Mouse (Mus musculus): ENCODE results near the gene Dgkd.
A peak's percentile ranks its signal among the peaks of the same experiment; 100 is the strongest.

Dgkd gene

DNA sequence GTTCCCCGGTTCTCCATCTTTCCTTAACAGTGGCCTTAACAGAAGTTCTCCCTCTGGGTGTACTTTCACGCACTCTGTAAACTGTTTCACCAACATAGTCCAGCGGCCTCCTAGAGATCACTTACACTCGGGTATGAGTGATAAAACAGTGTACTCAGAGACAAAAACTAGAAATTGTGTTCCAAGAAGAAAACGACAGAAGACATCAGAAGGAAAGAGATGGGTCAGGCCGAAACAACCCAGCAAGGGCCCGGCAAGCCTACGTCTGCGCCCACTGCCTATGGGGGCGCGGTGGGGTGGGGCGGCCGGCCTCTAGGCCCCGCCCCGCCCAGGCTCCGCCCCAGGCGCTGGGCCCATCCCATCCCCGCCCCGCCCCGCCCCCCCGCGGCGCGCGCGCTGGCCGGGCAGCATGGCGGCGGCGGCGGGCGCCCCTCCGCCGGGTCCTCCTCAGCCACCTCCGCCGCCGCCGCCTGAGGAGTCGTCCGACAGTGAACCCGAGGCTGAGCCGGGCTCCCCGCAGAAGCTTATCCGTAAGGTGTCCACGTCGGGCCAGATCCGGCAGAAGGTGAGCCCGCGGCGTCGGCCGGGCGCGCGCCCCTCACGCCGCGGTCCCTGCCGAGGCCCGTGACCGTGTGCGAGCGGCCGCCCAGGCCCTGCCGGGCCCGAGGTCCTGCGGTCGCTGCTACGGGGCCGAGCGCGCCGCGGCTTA is at the start of gene Dgkd:
Gene Dgkd (plus strand): TSS at position 396 of the 709 bp plus-strand sequence.
- DNase-seq (ENCODE audit: low spot score in 2 of 2), result peak; percentile 55 to 71

DNA sequence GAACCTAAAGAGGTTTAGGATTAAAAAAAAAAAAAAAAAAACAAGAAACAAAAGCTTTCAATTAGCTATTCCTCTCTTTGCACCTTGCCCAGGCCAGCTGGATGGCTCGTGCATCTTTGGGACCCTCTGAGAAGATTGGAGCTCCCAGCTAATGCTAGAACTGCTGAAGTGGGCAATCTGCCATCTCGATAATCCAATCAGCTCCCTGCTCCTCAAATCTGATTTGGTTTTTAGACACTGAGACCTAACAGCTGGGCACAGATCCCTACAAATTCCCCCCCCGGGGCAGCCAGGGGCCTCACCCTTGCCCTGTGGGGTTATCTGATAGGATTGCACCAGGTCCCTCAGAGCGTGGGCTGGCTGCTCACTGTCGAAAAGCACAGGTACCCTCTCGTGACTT is 49.5 kb upstream of the Dgkd start, which contains the start of gene Sag:
Gene Sag (plus strand): TSS at position 105 of the 400 bp plus-strand sequence.
- no peak for DNase-seq (ENCODE audit: low spot score in 2 of 2)

DNA sequence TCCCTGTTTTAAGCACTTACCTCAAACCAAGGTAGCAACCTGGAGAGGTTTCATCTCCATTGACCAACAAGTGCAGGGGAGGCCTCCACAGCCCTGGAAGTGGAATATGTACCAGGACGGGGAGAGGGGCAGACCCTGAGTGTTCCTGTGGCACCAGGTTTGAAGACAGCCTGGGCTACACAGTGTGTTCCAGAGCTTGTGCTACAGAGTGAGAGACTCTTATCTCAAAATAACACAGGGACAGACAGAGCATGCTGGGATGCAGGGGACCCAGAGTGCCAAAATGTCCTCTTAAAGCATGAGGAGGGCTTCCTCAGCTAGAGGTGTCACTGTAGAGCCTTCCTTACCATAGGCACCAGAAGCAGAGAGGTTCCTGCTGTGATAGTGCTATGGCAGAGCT is 45.3 kb upstream of the Dgkd start:
- DNase-seq (ENCODE audit: low spot score in 2 of 2), result no peak

DNA sequence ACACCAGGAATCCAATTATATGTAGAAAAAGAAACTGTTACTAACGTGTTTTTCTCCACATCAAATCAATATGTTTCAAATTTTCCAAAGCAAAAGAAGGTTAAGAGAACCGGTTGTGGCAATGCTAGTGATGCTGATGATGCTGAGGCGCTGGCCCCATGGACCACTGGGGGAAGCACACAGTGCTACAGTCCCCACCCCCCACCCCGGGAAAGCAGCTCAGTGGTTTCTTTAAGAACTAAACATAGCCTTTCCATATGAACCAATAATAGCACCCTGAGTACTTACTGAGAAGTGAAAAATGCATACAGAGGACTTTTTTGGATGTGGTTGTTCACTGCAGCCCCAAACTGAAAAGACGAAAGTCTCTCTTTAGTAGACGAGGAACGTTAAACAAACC is 41.7 kb upstream of the Dgkd start:
- DNase-seq (ENCODE audit: low spot score in 2 of 2), result no peak

DNA sequence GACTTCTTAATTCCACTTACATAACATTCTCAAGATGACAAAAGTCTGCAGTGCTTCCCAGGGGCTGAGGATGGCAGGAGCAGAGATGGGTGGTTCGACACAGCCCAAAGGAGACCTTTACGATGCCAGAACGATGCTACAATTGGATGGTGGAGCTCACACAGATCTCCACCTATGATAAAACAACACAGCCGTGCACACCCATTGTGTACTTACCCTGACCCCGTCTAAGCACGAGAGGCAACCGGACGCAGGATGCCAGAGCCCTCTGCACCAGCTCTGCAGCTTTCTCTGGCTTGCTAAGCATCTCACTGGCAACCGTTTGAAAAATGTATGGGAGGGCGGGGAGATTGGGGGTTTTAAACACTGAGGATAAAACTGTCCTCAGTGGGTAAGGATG is 41.0 kb upstream of the Dgkd start:
- no peak for DNase-seq (ENCODE audit: low spot score in 2 of 2)

DNA sequence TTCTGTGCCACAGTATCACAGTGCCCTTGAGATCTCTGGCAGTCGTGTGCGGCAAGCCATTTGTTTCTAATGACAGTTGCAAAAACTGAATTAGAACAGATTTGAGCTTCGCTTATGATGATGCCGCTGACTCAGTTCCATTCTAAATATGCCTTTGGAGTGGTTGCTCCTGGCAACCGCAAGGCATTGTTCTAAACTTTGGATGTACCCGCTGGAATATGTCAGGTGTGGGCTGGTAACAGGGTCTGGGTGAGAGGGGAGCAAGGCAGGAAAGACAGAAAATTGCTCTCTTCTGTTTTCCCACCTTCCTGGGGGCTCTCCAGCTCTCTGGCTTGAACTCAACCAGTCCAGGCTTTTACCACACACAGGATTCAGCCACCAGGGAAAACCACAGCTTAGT is 39.9 kb upstream of the Dgkd start:
- no peak for DNase-seq (ENCODE audit: low spot score in 2 of 2)

DNA sequence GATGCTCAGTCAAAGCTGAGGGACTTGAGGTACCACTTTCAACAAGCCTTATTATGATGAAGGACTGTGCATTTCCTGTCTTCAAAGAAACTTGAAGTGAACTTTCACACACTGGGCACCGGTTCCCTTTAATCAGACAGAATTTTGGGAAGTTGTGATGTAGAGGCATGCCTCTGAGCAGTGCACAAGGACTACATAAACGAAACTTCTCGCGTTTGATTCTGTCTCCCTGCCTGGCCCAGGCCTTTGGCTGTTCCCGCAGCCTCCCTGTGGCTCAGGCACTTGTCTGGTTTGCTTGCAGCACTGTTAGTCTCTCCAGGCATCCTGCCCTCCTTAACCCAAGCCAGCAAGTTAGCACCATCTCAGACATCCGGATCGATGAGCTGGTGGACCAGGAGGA is 39.4 kb upstream of the Dgkd start:
- peak in 1 of 2 experiments; percentile 5 for DNase-seq (ENCODE audit: low spot score in 2 of 2)

DNA sequence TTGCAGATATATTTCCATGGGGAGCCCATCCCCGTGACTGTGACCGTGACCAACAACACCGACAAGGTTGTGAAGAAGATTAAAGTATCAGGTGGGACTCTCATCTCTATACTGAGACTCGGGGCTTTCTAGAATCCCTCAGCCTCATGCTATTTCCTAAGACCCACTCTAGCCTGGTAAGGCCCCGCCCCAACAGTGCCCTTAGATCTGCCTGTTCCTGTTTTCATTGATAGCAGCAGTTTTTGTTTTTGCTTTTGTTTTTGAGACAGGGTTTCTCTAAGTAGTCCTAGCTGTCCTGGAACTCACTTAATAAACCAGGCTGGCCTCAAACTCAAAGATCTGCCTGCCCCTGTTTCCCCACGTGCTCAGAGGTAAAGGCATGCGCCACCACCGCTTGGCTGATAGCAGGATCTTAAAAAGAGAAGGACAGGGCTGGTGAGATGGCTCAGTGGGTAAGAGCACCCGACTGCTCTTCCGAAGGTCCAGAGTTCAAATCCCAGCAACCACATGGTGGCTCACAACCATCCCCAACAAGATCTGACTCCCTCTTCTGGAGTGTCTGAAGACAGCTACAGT is 28.6 kb upstream of the Dgkd start:
- DNase-seq (ENCODE audit: low spot score in 2 of 2), result no peak

DNA sequence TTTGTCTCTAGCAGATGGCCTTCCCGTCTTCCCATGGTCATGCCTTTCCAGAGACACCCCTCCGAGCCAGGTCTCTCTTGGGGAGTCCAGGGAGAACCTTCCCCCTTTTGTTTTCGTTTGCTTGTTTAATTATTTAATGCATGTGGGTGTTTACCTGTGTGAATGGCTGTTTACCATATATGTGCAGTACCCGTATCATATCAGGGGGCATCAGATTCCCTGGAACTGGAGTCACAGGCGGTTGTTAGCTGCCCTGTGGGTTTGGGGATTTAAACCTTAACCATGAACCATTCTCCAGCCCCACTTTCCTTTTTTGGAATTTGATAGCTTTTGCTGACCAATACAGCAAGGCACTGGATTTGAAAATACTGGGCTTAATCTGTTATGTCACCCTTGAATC is 27.8 kb upstream of the Dgkd start:
- DNase-seq (ENCODE audit: low spot score in 2 of 2), result no peak

DNA sequence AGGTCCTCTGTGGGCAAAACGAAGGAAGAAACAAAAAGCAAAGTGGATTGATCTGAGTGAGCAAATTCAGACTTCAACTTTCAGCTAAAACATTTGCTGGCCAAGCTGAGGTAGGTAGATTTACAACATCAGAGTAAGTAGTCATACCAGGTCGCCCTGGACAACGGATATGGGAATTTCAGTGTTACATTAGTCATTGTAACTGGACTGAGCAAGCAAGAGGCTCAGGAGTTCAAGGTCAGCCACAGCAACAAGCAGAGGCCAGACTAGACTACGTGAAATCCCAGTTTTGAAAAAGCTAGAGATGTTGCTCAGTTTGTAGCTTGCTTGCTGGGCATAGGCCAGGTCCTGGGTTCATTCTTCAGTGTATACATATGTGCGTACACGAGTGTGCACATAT is 27.1 kb upstream of the Dgkd start:
- no peak for DNase-seq (ENCODE audit: low spot score in 2 of 2)

DNA sequence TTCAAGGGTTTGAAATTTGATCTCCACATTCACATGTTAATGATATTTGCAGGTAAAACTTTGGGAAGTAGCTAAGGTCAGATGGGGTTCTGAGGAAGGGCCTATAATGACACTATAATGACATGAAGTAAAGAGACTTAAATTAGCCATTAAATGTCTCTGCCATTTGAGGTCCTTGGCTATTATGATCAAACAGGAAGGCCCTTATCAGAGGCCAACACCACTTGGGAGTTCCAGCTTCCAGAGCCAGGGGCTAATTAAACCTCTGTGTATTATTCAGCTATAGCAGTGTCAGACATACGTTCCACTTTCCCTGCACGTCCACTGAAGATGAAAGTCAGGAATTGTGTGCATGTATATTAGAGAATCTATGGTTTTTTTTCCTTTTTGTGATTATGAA is 26.6 kb upstream of the Dgkd start:
- DNase-seq (ENCODE audit: low spot score in 2 of 2), result no peak

DNA sequence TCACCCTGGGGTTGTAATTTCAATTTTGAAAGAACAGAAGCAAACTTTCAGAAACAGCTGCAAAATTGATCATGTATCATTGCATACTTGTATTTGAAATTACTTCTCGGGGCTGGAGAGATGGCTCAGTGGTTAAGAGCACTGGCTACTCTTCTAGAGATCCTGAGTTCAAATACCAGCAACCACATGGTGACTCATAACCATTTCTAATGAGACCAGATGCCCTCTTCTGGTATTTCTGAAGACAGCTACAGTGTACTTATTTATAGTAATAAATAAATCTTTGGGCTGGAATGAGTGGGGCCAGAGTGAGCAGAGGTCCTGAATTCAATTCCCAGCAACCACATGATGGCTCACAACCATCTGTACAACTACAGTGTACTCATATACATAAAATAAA is 25.6 kb upstream of the Dgkd start:
- DNase-seq (ENCODE audit: low spot score in 2 of 2), result peak in 1 of 2 experiments; percentile 18

DNA sequence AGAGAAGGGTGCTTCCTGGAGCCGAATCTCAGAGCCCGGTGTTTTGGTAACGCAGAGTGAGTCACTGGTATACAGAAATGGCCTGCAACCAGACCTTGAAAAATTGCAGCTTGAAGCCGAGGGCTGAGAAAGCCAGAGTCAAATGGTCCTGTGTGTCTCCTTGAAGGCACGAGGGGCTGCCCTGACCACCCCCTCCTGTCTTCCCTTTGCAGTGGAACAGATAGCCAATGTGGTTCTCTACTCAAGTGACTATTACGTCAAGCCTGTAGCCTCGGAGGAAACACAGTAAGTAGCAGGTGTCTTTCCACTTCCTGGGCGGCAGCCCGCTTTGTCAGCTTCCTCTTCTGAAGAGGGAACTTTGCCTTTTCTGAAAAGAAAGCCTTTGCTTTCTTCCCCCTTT is 24.9 kb upstream of the Dgkd start:
- peak; percentile 88 to 91 for DNase-seq (ENCODE audit: low spot score in 2 of 2)

DNA sequence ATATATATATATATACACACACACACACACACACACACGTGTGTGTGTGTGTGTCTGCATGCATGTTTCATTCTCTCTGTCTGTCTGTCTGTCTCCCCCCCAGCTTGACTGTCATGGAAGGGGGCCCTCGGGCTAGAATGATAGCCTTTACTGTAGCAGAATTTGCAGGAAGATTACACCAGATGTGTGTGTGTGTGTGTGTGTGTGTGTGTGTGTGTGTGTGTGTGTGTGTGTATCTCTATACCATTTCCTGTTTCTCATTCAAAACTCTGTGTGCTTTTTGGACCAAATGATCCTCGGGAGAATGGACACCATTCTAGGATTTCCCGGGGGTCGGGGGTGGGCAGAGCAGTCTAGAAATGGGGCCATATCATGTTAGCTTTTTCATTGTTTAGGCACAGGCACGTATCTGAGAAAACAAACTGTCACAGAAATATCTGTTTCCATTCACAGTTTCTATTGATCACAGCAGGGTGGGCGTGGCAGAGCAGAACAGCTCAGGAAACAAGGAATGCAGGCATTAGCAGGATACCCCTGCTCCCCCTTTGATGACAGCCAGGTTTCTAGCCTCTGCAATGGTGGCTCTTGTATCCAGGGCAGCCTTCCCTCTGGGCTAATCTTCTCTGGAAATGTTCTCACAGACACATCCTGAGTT is 24.0 kb upstream of the Dgkd start:
- no peak for DNase-seq (ENCODE audit: low spot score in 2 of 2)

DNA sequence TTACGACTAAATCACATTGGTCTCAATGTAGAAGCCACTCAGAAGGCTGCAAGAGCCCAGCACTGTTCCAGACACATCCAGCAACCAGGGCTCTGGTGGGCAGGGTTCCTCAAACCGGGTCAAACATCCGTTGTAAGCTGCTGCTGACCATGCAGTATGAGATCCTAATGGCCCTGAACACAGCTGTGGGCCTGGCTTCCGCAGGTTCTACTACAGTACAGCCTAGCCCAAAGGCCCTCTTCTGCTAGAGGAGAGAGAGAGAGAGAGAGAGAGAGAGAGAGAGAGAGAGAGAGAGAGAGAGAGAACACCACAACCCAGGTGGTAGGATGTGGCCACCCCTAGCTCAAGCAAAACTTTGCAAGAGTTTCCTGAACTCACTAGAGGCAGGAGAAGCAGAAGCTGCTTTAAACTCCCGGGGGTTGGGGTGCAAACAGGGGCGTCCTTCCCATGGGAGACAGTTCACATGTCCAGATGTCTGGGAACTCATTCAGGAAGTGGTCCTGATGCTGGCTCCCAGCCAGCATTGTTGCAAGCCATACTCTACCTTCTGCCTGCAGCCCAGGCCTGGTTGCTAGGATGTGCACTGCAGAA is 23.4 kb upstream of the Dgkd start:
- DNase-seq (ENCODE audit: low spot score in 2 of 2), result peak; percentile 45 to 50

DNA sequence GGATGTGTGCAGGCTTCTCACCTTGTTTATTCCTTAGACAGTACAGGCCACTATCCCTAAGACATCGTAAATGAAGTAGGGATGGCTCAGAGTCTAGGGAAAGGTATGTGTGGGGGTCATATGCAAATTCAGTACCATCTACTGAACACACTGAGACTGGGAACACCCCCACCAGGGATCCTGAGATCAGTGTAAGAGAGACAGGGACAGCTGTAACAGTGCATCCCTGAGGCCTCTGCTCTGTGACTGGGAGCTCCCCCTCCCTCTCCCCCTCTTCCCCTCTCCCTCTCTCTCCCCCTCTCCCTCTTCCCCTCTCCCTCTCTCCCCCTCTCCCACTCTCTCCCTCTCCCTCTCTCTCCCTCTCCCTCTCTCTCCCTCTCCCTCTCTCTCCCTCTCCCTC is 16.6 kb upstream of the Dgkd start:
- DNase-seq (ENCODE audit: low spot score in 2 of 2), result no peak

DNA sequence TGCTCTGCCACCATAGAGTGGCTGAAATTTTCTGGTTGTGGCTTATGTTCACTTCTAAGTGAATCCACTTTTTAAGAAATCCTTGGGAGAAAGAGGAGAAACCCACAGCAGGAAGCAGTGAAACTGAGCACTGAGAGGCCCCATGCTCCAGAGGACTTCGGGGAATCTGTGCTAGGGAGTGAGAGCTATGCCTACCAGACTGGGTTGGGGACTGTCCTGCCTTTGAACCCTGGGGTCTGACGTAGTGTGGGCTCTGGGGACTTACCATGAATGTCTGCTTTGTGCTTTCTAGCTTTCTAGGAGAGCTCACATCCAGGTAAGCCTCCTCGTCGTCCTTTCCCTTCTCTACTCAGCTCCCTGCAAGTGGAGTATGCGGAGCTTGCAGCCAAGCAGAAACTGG is 16.1 kb upstream of the Dgkd start:
- DNase-seq (ENCODE audit: low spot score in 2 of 2), result no peak

DNA sequence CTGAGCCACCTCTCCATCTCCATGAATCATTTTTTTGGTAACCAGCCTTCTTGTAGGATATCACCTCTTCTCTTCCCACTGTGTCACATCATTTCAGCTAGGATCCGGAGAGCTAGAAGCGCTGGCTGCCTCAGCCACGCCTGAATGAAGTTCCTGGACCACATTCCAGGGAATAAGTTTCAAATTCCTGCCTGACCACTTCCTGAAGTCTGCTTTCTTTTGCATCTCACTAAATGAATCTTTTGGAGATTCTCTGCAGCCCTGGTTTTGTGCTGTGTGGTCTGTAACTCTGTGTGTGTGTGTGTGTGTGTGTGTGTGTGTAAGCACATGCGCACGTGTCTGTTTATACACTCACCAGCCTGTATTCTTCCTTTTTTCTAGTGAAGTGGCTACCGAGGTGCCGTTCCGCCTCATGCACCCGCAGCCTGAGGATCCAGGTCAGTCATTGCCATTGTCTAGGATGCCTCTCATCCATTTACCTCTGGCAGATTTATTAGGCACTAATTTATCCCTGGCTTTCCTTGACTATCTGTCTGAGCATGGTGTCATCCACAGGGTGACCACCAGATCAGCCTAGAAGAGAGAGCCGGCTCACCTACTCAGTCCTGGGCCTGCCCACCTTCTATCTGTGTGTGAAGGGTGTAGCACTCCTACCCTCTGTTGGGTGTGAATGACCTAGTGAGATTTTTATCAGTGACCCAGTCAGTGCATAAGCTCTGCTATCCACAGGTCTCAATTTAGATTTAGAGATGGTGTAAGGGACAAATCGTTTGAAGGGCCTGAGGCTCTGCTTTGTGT is 12.5 kb upstream of the Dgkd start:
- DNase-seq (ENCODE audit: low spot score in 2 of 2), result peak; percentile 43 to 63

DNA sequence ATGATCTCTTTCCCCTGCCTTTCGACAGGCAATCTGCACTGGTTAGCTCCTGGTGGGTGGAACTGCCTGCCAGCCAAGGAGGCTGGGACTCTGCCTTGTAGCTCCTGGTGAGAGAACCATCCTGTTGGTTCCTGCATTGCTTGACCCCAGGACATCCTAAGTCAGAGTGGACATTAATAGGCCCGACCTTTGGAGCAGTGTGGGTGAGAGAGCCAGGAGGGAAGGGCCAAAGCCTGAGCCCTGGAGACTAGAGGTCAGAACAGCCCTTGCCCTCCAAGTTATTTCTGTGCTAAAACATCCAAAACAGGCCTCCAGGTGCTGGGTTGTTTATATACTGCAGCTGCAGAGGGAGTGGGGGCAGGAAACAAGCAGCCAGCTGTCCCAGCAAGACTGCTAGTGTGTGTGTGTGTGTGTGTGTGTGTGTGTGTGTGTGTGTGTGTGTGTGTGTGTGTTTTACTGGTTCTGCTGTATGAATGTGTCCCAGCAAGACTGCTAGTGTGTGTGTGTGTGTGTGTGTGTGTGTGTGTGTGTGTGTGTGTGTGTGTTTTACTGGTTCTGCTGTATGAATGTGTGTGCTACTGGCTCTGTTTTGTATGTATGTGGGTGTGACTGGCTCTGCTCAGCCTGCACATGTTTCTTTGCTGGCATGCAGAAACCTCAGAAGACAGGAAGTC is 6.1 kb upstream of the Dgkd start:
- peak; percentile 62 to 79 for DNase-seq (ENCODE audit: low spot score in 2 of 2)

DNA sequence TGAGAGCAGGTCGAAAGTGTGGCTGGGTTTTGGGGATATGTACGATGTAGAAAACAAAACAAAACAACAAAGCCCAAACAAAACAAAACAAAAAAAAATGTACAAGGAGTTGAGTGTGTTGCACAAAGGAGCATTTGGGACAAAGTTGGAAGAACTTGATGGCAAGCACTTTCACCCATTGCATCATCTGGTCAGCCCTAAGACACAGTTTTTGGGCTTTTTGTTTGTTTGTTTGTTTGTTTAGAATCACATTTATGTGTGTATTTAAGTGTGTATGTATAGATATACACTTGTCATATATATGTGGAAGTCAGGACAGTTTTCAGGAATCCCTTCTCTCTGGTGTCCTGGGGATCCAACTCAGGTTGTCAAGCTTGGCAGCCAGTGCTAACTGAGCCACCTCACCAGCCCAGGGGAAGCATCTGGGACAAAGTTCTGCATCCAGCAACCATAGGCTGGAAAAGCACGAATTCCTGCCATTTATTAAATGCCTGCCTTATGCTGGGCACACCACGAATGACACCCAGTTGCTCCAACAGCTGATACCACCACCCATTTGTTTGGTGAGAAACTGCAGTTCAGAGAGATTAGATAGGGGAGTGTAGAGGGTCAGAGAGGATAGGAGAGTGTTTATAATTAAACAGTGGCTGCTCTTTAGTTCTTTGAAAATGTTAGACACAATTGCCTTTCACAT is 5.5 kb upstream of the Dgkd start:
- DNase-seq (ENCODE audit: low spot score in 2 of 2), result no peak

Data from natural killer cell, adult 2 months (primary cell).